Mouse (Mus musculus) testis, adult 10 weeks (tissue): ENCODE measurements around the gene Chrna7. TPM values are rescaled to one million over a fixed set of nuclear protein-coding genes. Genes with fewer than 3 reads are reported as not detected.

Experiments used
- polyA plus RNA-seq: library from polyadenylated mRNA; stranded (reverse); fragments of 350-450 nt; fragmentation: Illumina TruSeq; extraction: RNeasy Lipid Tissue Mini Kit (QIAGEN cat#74804); gene quantifications from one replicate; pipeline ENCODE4 v1.2.3, GENCODE M21; 2014; ENCODE audit warnings: low read depth, low replicate concordance

Gene Chrna7
- polyA plus RNA-seq = 0.73 TPM

GRCm38 (mm10) chr7:63212084-63212723 is at the start of gene Chrna7:
TSS of gene Chrna7 (minus strand) at chr7:63212569.

Other genes with a start within 250 kb of the Chrna7 start
- 0.11 TPM for gene Otud7a, start 232.2 kb upstream of the Chrna7 start, polyA plus RNA-seq